Mouse (Mus musculus) forebrain, postnatal 0 days (tissue): Measurements from ENCODE around the gene Golga2. TPM values are rescaled to one million over a fixed set of nuclear protein-coding genes. Genes with fewer than 3 reads are reported as not detected.

Experiments
- ATAC-seq: fragments of 200-750 bp; cut with Nextera tagmentation; 2 replicates; pipeline ENCODE4 v1.8.0; 2017; ENCODE audit warnings: mild to moderate bottlenecking, moderate library complexity
- DNase-seq: peaks from one replicate; pipeline ENCODE4 v3.0.0-alpha.2; 2015
- H3K27ac ChIP-seq: fragments of 300-500 bp; sonication (generic); 2 replicates; pipeline ENCODE4 v1.5.1; 2014; ENCODE audit warnings: low read depth, mild to moderate bottlenecking, antibody characterized with exemption, low read length, moderate library complexity, mixed read lengths
- H3K27me3 ChIP-seq: fragments of 300-500 bp; sonication (generic); 2 replicates; pipeline ENCODE4 v1.6.1; 2014; ENCODE audit warnings: mild to moderate bottlenecking, low read length, mixed read lengths; ENCODE audit not compliant: insufficient read depth
- H3K36me3 ChIP-seq: fragments of 300-500 bp; sonication (generic); 2 replicates; pipeline ENCODE4 v1.6.1; 2014; ENCODE audit warnings: mild to moderate bottlenecking, moderate library complexity; ENCODE audit not compliant: insufficient read depth
- H3K4me1 ChIP-seq: fragments of 300-500 bp; sonication (generic); 2 replicates; pipeline ENCODE4 v1.6.1; 2014; ENCODE audit warnings: antibody characterized with exemption; ENCODE audit not compliant: insufficient read depth
- H3K4me2 ChIP-seq: fragments of 300-500 bp; sonication (generic); 2 replicates; pipeline ENCODE4 v1.6.1; 2014; ENCODE audit warnings: low read depth, mild to moderate bottlenecking, moderate library complexity
- H3K4me3 ChIP-seq: fragments of 300-500 bp; sonication (generic); 2 replicates; pipeline ENCODE4 v1.5.1; 2014; ENCODE audit warnings: low read depth, low read length, mixed read lengths
- H3K9ac ChIP-seq: fragments of 300-500 bp; sonication (generic); 2 replicates; pipeline ENCODE4 v1.6.1; 2014; ENCODE audit warnings: mild to moderate bottlenecking
- H3K9me3 ChIP-seq: fragments of 300-500 bp; sonication (generic); 2 replicates; pipeline ENCODE4 v1.6.1; 2016; ENCODE audit warnings: low read length
- CTCF ChIP-seq: sonication (generic); IDR thresholded peaks from 2 replicates; pipeline ENCODE4 v1.5.1; 2016; ENCODE audit warnings: antibody characterized with exemption, control low read depth, low read depth
- WGBS: fragments of 180-500 bp; shearing (Covaris S2); extraction: QIAGEN DNeasy Blood & Tissue Kit; methylation state at CpG from one replicate; pipeline ENCODE4 v1.1.7; 2014; 5-methylcytosine and 5-hydroxymethylcytosine counted together
- polyA plus RNA-seq: library from polyadenylated mRNA; unstranded; fragments of >200 nt; fragmentation: Nextera tagmentation; extraction: Ambion mirVana; gene quantifications from 2 replicates; pipeline ENCODE4 v1.2.1, GENCODE M21; 2015
- total RNA-seq: library from RNA; depleted of rRNA; stranded (reverse); fragments of >200 nt; gene quantifications from 2 replicates; pipeline ENCODE4 v1.2.3, GENCODE M21; 2014; rRNA removed

Golga2 gene
- total RNA-seq (62.2 and 64.4 TPM in 2 replicates), polyA plus RNA-seq (16.3 and 22.1 TPM in 2 replicates)

DNA sequence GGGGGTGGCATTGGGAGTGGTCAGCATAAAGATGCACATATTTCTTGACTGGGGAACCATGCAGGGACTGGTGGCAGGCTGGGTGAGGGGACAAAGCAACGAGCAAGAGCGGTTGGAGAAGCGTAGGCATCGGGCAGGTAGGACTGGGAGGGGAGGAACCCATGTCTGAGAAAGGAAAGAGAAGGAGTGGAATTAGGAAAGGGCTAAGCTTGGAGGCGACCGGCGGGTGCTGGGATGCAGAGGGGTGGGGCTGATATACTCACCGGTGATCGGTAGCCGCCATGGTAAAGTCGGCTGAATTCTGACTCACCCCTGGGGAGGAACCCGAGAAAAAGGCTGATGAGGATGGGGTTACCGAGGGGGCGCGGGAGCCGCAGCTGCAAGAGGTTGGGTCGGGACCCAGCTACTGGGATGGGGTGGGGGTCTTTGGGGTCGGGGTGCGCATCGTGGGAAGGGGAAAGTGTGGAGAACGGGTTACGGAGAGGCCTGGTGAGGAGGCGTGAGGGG, at the start of gene Golga2:
Golga2 (plus strand) TSS at position 51 of the 507 bp plus-strand sequence.
- H3K9me3 ChIP-seq, result no peaks in the 10 kb centered on the region
- H3K9ac ChIP-seq, result peak within 1 kb of the TSS; percentile 85
- peak within 1 kb of the TSS; percentile 83 for H3K27ac ChIP-seq
- peaks cover 20% of the 10 kb centered on the region for H3K4me1 ChIP-seq
- no peak for DNase-seq
- peak within 1 kb of the TSS; percentile 85 for H3K4me3 ChIP-seq
- peak; percentile 25 for ATAC-seq
- peaks cover 18% of the 10 kb centered on the region; the same call in 1 of the 2 replicates for H3K36me3 ChIP-seq
- peak within 1 kb of the TSS; percentile 93 for H3K4me2 ChIP-seq
- H3K27me3 ChIP-seq, result no peaks in the 10 kb centered on the region
- TF ChIP-seq CTCF, result no peak
- WGBS, result 3% methylated on average over 23 of the region's 23 CpGs

- WGBS, result 33% methylated on average over 4 of the region's 4 CpGs
- no peaks in the 10 kb centered on the region for H3K9me3 ChIP-seq
- H3K36me3 ChIP-seq, result peaks cover 31% of the 10 kb centered on the region
- peak overlapping the region; percentile 57 for H3K4me2 ChIP-seq
- ATAC-seq (no peak), DNase-seq (no peak)
- H3K9ac ChIP-seq, result no peak overlapping the region
- H3K4me3 ChIP-seq, result peak overlapping the region; percentile 66
- H3K27me3 ChIP-seq, result no peaks in the 10 kb centered on the region
- no peak overlapping the region for H3K27ac ChIP-seq
- no peak for TF ChIP-seq CTCF
- H3K4me1 ChIP-seq, result 0 out of 2 replicates have a peak, but pooled peaks cover 9% of the 10 kb centered on the region
Observed at GRCm38 (mm10) chr2:32237571-32237970, 49.6 kb upstream of the Golga2 start.

GRCm38 (mm10) chr2:32238708-32239435, 48.3 kb upstream of the Golga2 start:
- Histone ChIP-seq H3K4me1 (0 out of 2 replicates have a peak, but pooled peaks cover 9% of the 10 kb centered on the region), H3K36me3 (peaks cover 24% of the 10 kb centered on the region), H3K27me3 (no peaks in the 10 kb centered on the region), H3K4me3 (no peak overlapping the region), H3K9me3 (no peaks in the 10 kb centered on the region), H3K4me2 (no peak overlapping the region), H3K27ac (no peak overlapping the region), H3K9ac (no peak overlapping the region)
- TF ChIP-seq CTCF, result no peak
- DNase-seq (no peak), ATAC-seq (no peak)
- WGBS, result 93% methylated on average over 9 of the region's 9 CpGs

- ATAC-seq (no peak), DNase-seq (no peak)
- Histone ChIP-seq H3K27ac (no peak overlapping the region), H3K9ac (no peak overlapping the region), H3K4me1 (0 out of 2 replicates have a peak, but pooled peaks cover 5% of the 10 kb centered on the region), H3K9me3 (no peaks in the 10 kb centered on the region), H3K4me3 (no peak overlapping the region), H3K4me2 (no peak overlapping the region), H3K27me3 (no peaks in the 10 kb centered on the region), H3K36me3 (peaks cover 35% of the 10 kb centered on the region)
- no peak for TF ChIP-seq CTCF
- WGBS, result 89% methylated on average over 5 of the region's 5 CpGs
Observed at GRCm38 (mm10) chr2:32240591-32240990, 46.6 kb upstream of the Golga2 start.

DNA sequence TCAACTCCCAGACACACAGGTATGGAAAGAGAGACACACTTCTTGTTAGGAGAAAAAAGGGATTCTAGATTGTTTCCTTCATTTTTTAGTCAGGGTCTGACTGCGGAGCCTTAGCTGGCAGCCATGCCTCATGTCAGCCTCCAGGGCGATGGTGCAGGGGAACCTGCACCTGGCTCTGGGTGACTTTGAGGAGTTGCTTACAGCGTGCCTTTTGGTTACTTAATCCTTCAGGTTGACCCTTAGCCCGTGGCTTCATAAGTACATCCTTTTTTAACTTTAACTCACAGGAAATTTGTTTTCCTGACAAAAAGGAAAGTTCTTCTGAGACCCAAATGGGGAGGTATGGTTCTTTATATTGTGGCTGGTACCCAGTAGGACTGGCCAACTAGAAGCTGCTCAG, 44.2 kb upstream of the Golga2 start:
- WGBS, result 93% methylated on average over 4 of the region's 4 CpGs
- H3K9ac ChIP-seq, result no peak overlapping the region
- H3K27me3 ChIP-seq, result no peaks in the 10 kb centered on the region
- no peak for ATAC-seq
- H3K4me2 ChIP-seq, result no peak overlapping the region
- no peaks in the 10 kb centered on the region for H3K9me3 ChIP-seq
- no peak for DNase-seq
- H3K4me1 ChIP-seq, result no peaks in the 10 kb centered on the region
- H3K27ac ChIP-seq, result no peak overlapping the region
- TF ChIP-seq CTCF, result no peak
- H3K4me3 ChIP-seq, result no peak overlapping the region
- peaks cover 48% of the 10 kb centered on the region for H3K36me3 ChIP-seq

- Histone ChIP-seq H3K27me3 (no peaks in the 10 kb centered on the region), H3K4me2 (no peak overlapping the region), H3K36me3 (peaks cover 69% of the 10 kb centered on the region), H3K9ac (no peak overlapping the region), H3K27ac (no peak overlapping the region), H3K4me3 (no peak overlapping the region), H3K9me3 (no peaks in the 10 kb centered on the region), H3K4me1 (no peaks in the 10 kb centered on the region)
- TF ChIP-seq CTCF, result no peak
- DNase-seq, result no peak
- 86% methylated on average over 4 of the region's 4 CpGs for WGBS
- no peak for ATAC-seq
Observed at GRCm38 (mm10) chr2:32246741-32247140, 40.4 kb upstream of the Golga2 start.
